Mouse (Mus musculus): Measurements from ENCODE around the gene Ddc. TPM values are rescaled to one million over a fixed set of nuclear protein-coding genes. Genes with fewer than 3 reads are reported as not detected.
A peak's percentile ranks its signal among the peaks of the same experiment; 100 is the strongest.

Ddc gene
- polyA plus RNA-seq, 1 experiment from 2014 or later = 4.9 TPM

GRCm38 (mm10) chr11:11871197-11871813 lies 26.6 kb downstream of the Ddc start:
- WGBS = 72% methylated on average over 5 of the region's 5 CpGs
- H3K27ac ChIP-seq = no peak overlapping the region

GRCm38 (mm10) chr11:11867971-11868481 lies 29.9 kb downstream of the Ddc start:
- H3K9ac ChIP-seq = 0 out of 2 replicates have a peak overlapping the region, but pooled peaks have one; percentile 29
- H3K4me3 ChIP-seq = 0 out of 2 replicates have a peak overlapping the region, but pooled peaks have one; percentile 15
- no peaks in the 10 kb centered on the region for H3K27me3 ChIP-seq (replicated peaks)
- H3K36me3 ChIP-seq = no peaks in the 10 kb centered on the region
- 4% methylated on average over 14 of the region's 14 CpGs for WGBS
- H3K9me3 ChIP-seq = no peaks in the 10 kb centered on the region
- ATAC-seq (ENCODE audit: low FRiP score, low read depth) = peak; percentile 92
- peak overlapping the region; percentile 55 for H3K4me2 ChIP-seq (replicated peaks)
- H3K4me1 ChIP-seq = peaks cover 17% of the 10 kb centered on the region
- H3K27ac ChIP-seq = peak overlapping the region; percentile 59

More at GRCm38 (mm10) chr11:11871197-11871813, 26.6 kb downstream of the Ddc start:
- H3K4me1 ChIP-seq = peaks cover 19% of the 10 kb centered on the region
- no peak overlapping the region for H3K4me3 ChIP-seq
- ATAC-seq (ENCODE audit: low FRiP score, low read depth) = no peak
- H3K36me3 ChIP-seq = no peaks in the 10 kb centered on the region
- no peaks in the 10 kb centered on the region for H3K9me3 ChIP-seq
- H3K9ac ChIP-seq = no peak overlapping the region
- no peaks in the 10 kb centered on the region for H3K27me3 ChIP-seq (replicated peaks)
- no peak overlapping the region for H3K4me2 ChIP-seq (replicated peaks)

GRCm38 (mm10) chr11:11866696-11867095 lies 31.2 kb downstream of the Ddc start:
- Histone ChIP-seq H3K9me3 (no peaks in the 10 kb centered on the region), H3K4me3 (no peak overlapping the region), H3K4me2 (replicated peaks) (no peak overlapping the region), H3K36me3 (no peaks in the 10 kb centered on the region), H3K4me1 (peaks cover 12% of the 10 kb centered on the region), H3K27ac (no peak overlapping the region), H3K27me3 (replicated peaks) (no peaks in the 10 kb centered on the region), H3K9ac (no peak overlapping the region)
- 76% methylated on average over 5 of the region's 5 CpGs for WGBS
- no peak for ATAC-seq (ENCODE audit: low FRiP score, low read depth)

- H3K4me3 ChIP-seq = no peak overlapping the region
- H3K27me3 ChIP-seq (replicated peaks) = no peaks in the 10 kb centered on the region
- H3K9me3 ChIP-seq = no peaks in the 10 kb centered on the region
- H3K4me1 ChIP-seq = peaks cover 9% of the 10 kb centered on the region
- WGBS = 88% methylated on average over 2 of the region's 2 CpGs
- ATAC-seq (ENCODE audit: low FRiP score, low read depth) = no peak
- H3K36me3 ChIP-seq = no peaks in the 10 kb centered on the region
- H3K9ac ChIP-seq = no peak overlapping the region
- no peak overlapping the region for H3K27ac ChIP-seq
- no peak overlapping the region for H3K4me2 ChIP-seq (replicated peaks)
Measured at GRCm38 (mm10) chr11:11865128-11865527, 32.8 kb downstream of the Ddc start.

- Histone ChIP-seq H3K4me2 (replicated peaks) (no peak overlapping the region), H3K4me1 (peaks cover 9% of the 10 kb centered on the region), H3K36me3 (no peaks in the 10 kb centered on the region), H3K27ac (no peak overlapping the region), H3K27me3 (replicated peaks) (no peaks in the 10 kb centered on the region), H3K4me3 (no peak overlapping the region), H3K9me3 (no peaks in the 10 kb centered on the region), H3K9ac (no peak overlapping the region)
- ATAC-seq (ENCODE audit: low FRiP score, low read depth) = no peak
- WGBS = 82% methylated on average over 8 of the region's 8 CpGs
Measured at GRCm38 (mm10) chr11:11864446-11865101, 33.4 kb downstream of the Ddc start.

- Histone ChIP-seq H3K27me3 (replicated peaks) (no peaks in the 10 kb centered on the region), H3K9ac (no peak overlapping the region), H3K4me1 (no peaks in the 10 kb centered on the region), H3K36me3 (no peaks in the 10 kb centered on the region), H3K9me3 (no peaks in the 10 kb centered on the region), H3K4me2 (replicated peaks) (no peak overlapping the region), H3K4me3 (no peak overlapping the region), H3K27ac (no peak overlapping the region)
- WGBS = 67% methylated on average over 1 of the region's 1 CpGs
- ATAC-seq (ENCODE audit: low FRiP score, low read depth) = no peak
Measured at GRCm38 (mm10) chr11:11862502-11862901, 35.4 kb downstream of the Ddc start.

GRCm38 (mm10) chr11:11856959-11857358 lies 41.0 kb downstream of the Ddc start:
- WGBS = 96% methylated on average over 3 of the region's 3 CpGs
- peaks cover 18% of the 10 kb centered on the region; the same call in 1 of the 2 replicates for H3K4me1 ChIP-seq
- no peak overlapping the region for H3K27ac ChIP-seq
- peaks cover 4% of the 10 kb centered on the region; the same call in 1 of the 2 replicates for H3K9me3 ChIP-seq
- ATAC-seq (ENCODE audit: low FRiP score, low read depth) = no peak
- no peak overlapping the region for H3K9ac ChIP-seq
- no peak overlapping the region for H3K4me2 ChIP-seq (replicated peaks)
- H3K27me3 ChIP-seq (replicated peaks) = no peaks in the 10 kb centered on the region
- H3K4me3 ChIP-seq = no peak overlapping the region
- H3K36me3 ChIP-seq = no peaks in the 10 kb centered on the region

- Histone ChIP-seq H3K27ac (0 out of 2 replicates have a peak overlapping the region, but pooled peaks have one; percentile 11), H3K9me3 (peaks cover 4% of the 10 kb centered on the region; the same call in 1 of the 2 replicates), H3K27me3 (replicated peaks) (no peaks in the 10 kb centered on the region), H3K4me3 (no peak overlapping the region), H3K4me1 (peaks cover 20% of the 10 kb centered on the region; the same call in 1 of the 2 replicates), H3K36me3 (no peaks in the 10 kb centered on the region), H3K9ac (no peak overlapping the region), H3K4me2 (replicated peaks) (peak overlapping the region; percentile 0; the same call in 1 of the 2 replicates)
- peak; percentile 27; the same call in 1 of the 2 replicates for ATAC-seq (ENCODE audit: low FRiP score, low read depth)
- WGBS = 13% methylated on average over 11 of the region's 11 CpGs
Measured at GRCm38 (mm10) chr11:11855685-11856131, 42.2 kb downstream of the Ddc start.

GRCm38 (mm10) chr11:11855061-11855672 lies 42.8 kb downstream of the Ddc start:
- Histone ChIP-seq H3K36me3 (no peaks in the 10 kb centered on the region), H3K9me3 (peaks cover 4% of the 10 kb centered on the region; the same call in 1 of the 2 replicates), H3K27ac (peak overlapping the region; percentile 11; the same call in 1 of the 2 replicates), H3K27me3 (replicated peaks) (no peaks in the 10 kb centered on the region), H3K4me1 (peaks cover 24% of the 10 kb centered on the region; the same call in 1 of the 2 replicates), H3K9ac (no peak overlapping the region), H3K4me2 (replicated peaks) (peak overlapping the region; percentile 0; the same call in 1 of the 2 replicates), H3K4me3 (no peak overlapping the region)
- 6% methylated on average over 6 of the region's 6 CpGs for WGBS
- ATAC-seq (ENCODE audit: low FRiP score, low read depth) = peak; percentile 88

GRCm38 (mm10) chr11:11853731-11854461 lies 44.0 kb downstream of the Ddc start:
- H3K27me3 ChIP-seq (replicated peaks) = no peaks in the 10 kb centered on the region
- H3K27ac ChIP-seq = no peak overlapping the region
- peaks cover 24% of the 10 kb centered on the region; the same call in 1 of the 2 replicates for H3K4me1 ChIP-seq
- peaks cover 4% of the 10 kb centered on the region; the same call in 1 of the 2 replicates for H3K9me3 ChIP-seq
- no peak overlapping the region for H3K4me2 ChIP-seq (replicated peaks)
- no peak overlapping the region for H3K4me3 ChIP-seq
- H3K9ac ChIP-seq = no peak overlapping the region
- 40% methylated on average over 4 of the region's 4 CpGs for WGBS
- H3K36me3 ChIP-seq = no peaks in the 10 kb centered on the region
- no peak for ATAC-seq (ENCODE audit: low FRiP score, low read depth)

- Histone ChIP-seq H3K4me2 (replicated peaks) (no peak overlapping the region), H3K9ac (no peak overlapping the region), H3K4me3 (no peak overlapping the region), H3K27ac (no peak overlapping the region), H3K27me3 (replicated peaks) (no peaks in the 10 kb centered on the region), H3K4me1 (peaks cover 24% of the 10 kb centered on the region; the same call in 1 of the 2 replicates), H3K36me3 (no peaks in the 10 kb centered on the region), H3K9me3 (peaks cover 4% of the 10 kb centered on the region; the same call in 1 of the 2 replicates)
- WGBS = 55% methylated on average over 6 of the region's 6 CpGs
- no peak for ATAC-seq (ENCODE audit: low FRiP score, low read depth)
Measured at GRCm38 (mm10) chr11:11851957-11852505, 45.9 kb downstream of the Ddc start.
